Mouse (Mus musculus) Muller cell, postnatal 12 days (primary cell): ENCODE results near the gene Gabpb2.

Source experiments
- DNase-seq: peaks from one replicate; pipeline ENCODE4 v3.0.0-alpha.2; 2015; ENCODE audit errors: inconsistent ontology term

The Gabpb2 gene

DNA sequence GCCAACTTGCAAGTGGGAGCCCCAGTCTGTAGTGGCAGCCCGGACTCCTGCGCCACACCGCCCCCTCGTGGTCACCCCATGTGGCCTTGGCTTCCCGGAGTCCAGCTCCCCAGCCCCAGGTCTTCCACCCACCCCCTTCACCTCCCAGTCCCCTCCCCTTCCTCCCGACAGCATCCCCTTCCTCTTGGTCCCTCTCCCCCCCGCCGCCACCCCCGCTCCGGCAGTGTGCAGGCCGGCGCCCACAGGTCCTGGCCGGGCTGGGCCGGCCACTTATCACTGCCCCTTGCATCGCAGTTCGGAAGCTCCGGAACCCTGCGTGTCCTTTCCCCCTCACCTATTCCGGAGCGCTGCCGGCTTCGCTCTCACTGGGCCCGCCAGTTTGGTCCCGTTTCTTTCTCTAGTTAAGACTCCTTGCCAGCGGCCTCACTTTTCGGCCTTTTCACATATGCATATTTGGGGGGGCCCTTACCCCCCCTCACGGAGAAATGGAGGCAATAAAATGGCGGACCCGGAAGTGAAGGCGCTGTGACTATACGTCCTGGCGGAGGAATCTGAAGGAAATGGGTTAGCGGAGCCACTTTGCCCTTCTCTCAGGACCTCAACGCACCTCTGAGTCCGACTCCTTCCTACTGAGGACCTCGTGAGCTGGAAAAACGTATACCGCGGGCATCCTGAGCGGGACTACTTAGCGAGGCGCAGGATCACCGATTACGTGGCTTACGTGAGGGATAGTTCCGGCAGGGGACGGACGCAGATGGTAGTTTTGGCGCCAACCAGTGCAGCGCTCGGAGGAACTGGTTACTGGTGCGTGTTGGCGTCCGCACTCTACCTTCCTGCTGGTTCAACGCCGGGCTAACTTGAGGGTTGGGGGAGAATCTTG lies at the start of gene Gabpb2:
Gene Gabpb2 (minus strand): TSS at position 662 of the 880 bp plus-strand sequence.
- peak; percentile 97 for DNase-seq

DNA sequence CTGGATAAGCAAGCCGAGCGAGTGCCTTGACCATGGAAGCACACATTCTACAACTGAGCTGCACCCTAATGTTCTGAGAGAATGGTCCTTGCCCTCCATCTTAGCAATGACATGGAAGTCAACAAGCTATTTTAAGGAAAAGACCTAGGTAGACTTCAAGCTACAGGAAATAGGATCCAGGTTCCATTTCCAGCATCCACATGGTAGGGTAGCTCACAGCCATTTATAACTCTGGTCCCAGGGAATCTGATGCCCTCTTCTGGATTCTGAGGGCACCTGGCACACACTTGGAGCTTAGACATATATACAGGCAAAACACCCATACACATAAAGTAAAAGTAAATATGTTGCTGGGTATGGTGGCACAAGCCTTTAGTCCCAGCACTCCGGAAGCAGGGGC lies 48.3 kb upstream of the Gabpb2 start:
- no peak for DNase-seq

DNA sequence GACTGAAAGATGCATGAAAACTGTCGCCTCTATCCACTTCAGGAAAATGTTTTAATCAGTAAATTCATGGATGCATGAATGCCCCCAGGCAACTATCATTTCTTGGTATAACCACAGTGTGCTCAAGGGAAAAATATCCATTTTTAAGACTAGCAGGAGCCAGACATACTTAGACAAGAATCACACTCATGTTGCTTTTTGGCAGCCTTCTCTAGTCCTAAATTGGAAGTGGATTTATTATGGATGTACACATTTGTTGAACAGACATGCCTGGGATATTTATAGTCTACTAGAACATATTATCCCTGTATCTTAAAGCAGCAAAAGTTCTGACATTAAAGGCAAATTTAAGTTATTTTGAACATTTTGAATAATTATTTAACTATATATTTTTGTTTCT lies 47.0 kb upstream of the Gabpb2 start:
- no peak for DNase-seq

DNA sequence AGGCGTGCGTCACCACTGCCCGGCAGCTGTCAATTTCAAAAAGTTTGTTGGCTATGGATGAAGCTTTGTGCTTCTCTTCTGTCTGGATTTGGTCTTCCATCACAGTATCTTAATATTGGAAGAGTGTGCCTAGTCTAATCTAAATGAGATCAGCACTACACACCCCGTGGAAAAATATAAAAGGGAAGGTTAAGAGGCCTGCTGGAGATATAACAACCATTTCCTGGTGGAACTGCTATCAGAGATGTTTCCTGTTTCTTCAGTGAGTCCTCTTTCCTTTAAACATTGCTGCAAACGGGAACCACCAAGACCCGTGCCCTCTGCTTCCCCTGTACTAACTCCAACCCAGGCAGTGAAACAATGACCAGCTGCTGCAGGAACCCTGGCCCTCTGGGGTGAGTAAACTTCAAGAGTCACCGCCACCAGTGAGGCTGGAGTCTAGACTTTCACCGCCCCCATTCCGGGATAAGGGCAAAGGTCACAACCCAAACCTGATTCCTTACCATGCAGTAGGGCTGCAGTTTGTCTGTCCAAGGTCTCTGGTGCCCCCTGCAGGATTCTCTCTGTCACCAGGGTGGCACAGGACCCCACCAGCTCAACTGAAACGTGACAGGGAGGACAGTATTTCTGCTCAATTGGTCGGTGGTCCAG lies 45.5 kb upstream of the Gabpb2 start:
- peak; percentile 42 for DNase-seq

DNA sequence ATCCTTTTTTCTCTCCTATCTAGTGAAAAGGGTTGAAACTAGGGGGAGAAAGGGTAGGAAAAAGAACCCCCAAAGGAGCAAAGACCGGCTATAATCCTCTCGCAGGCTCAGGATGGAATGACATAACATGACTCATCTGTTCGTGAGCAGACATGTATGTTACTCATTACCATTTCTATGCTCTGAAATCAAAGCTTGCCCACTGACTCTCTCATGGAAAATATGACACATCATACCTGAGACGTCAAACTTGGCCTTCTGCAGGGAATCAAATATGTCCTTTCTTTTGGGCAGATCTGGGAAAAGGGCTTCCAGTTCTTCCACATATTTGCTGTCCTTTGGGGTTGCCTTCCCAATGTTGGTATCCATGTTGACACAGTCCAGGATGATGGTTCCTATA lies 44.3 kb upstream of the Gabpb2 start:
- no peak for DNase-seq

DNA sequence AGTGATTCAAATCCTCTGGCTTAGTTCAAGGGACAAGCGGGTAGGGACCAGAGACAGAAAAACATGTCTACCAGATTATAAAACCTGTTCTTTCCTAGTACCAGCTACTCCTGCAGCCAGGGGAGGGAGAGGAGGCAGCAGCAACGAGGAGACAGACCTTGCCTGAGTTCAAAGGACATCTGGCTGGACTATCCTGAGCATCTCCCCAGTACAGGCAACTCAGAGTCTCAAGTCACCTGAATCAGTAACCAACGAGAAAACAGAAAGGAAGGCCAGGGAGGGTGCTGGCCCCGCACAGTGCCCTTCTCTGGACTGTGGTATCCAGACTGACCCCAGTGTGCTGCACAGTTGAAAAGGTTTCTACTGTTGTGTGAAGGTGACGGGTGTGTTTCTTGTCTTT lies 39.2 kb upstream of the Gabpb2 start:
- DNase-seq: no peak

DNA sequence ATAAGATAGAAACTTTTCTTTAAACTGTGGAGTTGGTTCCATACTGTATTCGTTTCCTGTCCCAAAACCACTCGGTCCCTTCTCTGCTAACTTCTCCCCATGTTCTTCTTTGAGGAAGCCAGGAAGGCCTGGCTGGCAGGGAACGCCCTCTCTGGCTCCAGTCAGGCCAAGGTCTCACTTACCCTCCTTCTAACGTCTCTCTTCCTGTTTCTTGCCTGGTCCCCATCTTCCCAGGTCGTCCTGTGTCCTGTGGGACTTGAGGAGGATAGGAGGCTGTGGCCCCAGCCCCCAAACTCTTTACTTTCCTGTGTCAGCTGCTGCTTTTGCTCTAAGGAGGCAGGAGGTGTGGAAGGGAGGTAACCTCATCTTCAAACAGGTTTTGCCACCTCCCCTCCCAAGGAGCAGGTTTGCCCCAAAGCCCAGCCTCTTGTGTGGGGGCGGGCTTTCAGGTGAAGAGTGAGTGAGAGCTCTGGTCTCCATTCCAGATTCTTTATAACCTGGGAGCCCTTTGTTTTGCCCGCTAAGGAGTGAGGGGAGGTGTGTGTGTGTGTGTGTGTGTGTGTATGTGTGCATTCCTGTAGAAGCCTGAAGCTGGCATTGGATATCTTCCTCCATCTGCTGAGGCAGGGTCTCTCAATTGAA lies 33.2 kb upstream of the Gabpb2 start, which contains the start of gene Bnipl:
Gene Bnipl (minus strand): TSS at position 411 of the 642 bp plus-strand sequence.
- DNase-seq: no peak

DNA sequence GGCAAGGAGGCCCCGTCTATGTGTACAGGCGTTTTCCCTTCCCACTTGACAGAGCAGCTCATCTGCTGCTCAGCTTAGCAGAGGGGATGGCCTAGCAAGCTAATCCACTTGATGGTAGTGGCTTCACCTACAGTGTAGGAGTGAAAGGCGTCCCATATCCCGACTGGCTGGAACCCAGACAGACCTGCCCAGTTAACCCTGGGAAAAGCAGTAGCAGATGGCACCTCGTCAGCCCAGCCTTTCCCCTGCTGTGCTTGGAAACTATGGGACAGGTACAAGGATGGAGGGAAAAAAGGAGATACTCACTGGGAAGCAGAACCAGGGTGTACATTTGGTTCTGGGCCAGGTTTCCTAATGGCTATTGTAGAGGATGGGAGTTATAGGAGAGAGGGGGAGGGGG lies 32.6 kb upstream of the Gabpb2 start:
- DNase-seq: no peak

DNA sequence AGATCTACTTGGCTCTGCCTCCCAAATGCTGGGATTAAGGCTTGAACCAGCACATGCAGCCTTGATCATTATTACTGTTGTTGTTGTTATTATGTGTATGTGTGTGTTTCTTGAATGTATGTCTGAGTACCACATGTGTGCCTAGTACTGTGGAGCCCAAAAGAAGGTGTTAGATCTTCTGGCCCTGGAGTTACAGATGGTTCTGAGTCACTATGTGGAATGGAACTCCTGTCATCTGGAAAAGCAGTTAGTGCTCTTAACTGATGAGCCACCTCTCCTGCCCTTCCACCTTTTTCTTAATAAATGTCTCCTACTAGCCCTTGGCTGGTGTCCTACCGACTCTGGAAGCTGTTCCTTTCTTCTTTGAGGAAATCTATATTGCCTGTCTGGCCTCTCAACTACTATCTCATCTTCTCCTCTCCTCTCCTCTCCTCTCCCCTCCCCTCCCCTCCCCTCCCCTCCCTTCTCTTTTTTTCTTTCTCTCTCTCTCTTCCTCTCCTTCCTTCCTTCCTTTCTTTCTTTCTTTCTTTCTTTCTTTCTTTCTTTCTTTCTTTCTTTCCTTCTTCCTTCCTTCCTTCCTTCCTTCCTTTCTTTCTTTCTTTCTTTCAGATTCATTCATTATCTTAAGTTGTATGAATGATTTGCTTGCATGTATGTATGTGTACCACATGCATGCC lies 30.1 kb upstream of the Gabpb2 start:
- no peak for DNase-seq

DNA sequence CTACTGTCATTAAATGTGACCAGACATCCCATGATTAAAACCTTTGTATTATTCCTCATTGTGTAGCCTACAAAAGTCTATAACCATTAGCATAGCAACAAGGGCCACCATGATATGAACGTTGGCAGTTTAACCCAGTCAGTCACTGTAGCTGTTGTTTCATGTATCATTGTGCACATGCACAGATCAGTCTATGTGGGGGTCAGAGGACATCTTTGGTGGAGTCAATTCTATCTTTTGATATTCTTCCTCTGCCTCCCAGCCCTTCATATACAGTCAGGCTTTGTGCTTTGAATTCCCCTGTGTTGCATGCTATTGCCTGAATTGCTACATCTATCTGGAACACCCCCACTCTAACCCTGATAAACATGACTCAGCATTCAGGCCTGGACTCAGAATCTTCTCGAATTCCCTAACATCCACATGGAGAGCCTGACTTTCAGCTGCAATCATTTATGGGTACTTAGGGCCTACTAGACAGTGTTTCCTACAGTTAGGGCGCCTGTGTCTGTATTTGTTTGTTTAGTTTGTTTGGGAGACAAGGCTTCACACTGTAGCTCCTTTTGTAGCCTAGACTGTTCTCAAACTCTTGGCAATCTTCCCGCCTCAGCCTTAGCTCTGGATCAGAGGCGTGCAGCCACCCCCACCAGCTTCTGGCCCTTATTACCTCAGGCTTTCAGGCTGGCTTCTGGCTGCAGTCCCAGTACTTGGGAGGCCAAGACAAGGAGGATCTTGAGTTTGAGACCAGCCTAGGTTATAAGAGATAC lies 28.9 kb upstream of the Gabpb2 start:
- peak; percentile 18 for DNase-seq

DNA sequence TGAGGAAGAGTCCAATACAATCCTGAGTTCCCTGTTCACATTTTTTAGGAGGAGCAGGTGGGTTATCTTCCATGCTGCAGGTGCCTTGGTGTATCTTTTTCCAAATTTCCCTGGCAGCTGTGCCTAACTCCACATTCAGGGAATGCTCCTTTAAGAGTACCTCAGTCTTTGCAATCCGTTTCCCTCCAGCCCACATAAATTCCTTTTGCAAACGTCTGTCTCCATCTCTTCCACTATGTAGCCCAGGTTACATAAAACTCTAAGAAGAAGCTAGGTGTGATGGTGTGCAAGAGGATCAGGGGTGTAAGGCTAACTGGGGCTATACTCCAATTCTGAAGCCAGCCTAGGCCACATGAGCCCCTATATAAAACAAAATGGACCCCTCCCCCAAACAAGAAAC lies 25.4 kb upstream of the Gabpb2 start:
- DNase-seq: no peak

DNA sequence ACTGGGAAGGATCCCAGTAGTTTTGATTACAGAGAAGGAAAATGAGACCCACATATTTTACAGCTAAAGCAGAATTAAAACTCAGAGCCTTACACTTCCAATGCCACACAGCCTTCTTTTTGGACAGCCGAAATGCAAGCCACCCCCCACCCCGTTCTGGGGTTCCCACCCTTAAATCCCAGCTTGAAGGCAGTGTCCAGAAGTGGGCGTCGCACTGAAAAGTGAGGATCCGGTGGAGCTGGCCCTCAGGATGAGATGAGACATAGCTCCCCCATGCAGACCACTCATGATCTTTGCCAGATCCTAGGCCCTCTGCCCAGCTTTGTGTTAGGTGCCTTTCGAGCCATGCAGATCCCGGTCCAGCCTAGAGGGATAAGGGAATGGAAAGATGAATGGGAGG lies 23.8 kb upstream of the Gabpb2 start, which contains the start of gene Gm128:
Gene Gm128 (minus strand): TSS at position 101 of the 400 bp plus-strand sequence.
- DNase-seq: no peak

DNA sequence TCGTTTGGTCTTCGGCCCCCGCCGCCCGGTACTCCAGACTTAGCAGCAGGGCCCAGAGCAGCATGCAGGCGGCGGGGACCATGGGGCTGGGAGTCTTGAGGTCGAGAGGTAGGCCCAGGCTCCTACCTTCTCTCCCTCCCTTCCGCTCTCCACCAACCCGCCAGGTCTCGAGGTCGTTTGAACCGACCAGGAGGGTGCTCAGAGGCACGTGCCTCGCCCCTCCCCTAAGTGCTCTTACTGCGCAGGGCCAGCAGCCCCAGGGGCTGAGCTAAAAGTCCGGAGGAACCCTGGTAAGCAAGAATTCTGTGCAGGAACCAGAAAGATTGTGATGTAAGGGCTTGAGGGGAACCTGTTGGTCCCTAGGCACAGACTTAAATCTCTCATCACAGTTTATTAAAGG lies 23.2 kb upstream of the Gabpb2 start:
- DNase-seq: no peak

DNA sequence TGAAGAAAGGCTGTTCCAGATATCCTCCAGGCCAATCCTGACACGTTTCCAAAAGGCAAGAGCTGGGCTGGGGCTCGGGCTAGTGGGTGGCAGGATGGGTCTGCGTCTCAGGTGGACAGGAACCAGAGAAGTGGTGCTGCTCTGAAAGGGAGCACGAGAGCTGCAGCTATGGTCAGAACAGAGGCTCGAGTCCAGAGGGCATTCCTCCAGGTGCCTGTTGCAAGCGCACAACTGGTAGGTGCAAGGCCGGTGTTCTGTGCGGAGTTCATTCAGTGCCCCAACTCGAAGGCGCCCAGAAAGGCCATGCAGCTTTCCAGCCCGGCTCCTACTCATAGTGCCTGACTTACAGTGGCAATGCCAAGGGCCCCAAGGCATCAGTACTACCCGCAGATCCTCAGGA lies 22.3 kb upstream of the Gabpb2 start:
- no peak for DNase-seq

DNA sequence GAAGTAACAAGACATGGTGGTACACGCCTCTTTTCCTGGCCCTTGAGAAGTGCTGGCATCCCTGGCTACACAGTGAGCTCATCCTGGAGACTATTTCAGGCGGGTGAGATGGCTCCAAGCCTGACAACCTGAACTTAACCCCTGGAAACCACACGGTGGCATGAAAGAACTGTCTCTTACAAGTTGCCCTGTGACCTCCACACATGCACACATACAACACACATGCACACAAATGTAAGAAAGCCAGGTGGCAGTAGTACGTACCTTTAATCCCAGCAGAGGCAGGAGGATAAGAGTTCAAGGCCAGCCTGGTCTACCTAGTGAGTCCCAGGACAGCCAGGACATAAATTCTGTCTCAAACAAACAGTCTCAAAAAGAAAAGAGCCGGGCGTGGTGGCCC lies 21.3 kb upstream of the Gabpb2 start:
- no peak for DNase-seq

DNA sequence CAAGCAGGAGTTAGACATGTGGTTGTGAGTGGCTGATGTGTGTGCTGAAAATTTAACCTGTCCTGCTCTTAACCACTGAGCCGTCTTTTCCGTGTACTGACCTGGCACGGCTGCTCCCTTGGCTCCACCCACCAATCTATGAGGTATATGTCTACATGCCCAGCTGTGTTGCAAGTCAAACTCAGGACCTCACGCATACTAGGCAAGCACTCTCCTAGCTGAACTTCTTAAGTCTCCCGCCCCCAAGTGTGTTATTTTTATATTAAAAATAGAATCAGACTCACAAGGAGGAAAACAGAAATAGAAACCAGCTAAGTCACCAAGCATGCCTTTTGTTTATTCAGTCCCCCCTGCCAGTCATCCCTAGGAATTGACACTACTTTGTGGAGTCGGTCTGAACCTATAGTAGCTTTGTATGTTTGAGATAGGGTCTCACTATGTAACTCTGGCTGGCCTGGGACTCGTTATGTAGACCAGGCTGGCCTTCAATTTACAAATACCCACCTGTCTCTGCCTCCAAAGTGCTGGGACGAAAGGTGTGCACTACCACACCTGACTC lies 19.9 kb upstream of the Gabpb2 start:
- no peak for DNase-seq

DNA sequence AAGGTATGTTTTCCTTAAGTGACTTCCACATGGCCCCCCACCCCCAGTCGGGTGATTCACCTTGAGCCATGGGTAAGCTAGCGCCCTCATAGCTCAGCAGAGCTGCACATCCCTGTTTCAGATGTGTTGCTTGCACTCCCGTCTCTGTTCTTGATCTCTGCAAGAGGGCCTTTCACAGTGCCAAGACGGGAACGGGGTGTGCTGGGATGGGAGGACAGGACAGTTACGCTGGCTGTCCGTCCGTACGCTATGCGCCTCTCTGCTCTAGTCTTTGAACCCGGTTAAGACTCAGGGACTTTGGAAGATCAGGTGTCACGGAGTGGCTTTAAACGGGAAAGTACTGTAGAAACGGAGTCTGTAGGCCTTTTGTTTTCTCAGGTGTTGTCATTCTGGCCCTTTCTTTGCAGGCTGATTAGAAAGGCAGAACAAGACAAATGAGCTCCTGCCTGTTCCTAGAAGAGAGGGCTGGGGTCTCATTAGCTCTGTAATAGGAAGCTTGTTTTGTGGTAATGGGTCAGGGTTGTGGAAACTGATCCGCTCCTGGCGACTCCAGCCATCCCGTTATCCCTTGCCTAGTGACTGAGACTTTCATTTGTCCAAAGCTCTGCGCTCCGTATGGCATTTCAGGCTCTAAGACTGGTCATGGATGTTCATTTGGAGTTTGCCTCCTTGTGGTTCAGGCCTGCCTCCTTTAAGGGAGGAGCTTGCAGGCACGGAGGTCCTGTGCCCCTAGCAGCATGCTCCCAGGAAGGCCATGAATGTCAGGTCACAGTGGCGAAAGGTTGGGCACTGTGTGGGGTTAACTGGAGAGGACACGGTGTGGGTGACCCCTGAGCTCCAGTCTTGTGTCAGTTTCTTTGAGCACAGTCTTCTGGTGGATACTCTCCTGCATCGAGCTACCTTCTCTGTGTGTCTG lies 17.9 kb upstream of the Gabpb2 start:
- no peak for DNase-seq

DNA sequence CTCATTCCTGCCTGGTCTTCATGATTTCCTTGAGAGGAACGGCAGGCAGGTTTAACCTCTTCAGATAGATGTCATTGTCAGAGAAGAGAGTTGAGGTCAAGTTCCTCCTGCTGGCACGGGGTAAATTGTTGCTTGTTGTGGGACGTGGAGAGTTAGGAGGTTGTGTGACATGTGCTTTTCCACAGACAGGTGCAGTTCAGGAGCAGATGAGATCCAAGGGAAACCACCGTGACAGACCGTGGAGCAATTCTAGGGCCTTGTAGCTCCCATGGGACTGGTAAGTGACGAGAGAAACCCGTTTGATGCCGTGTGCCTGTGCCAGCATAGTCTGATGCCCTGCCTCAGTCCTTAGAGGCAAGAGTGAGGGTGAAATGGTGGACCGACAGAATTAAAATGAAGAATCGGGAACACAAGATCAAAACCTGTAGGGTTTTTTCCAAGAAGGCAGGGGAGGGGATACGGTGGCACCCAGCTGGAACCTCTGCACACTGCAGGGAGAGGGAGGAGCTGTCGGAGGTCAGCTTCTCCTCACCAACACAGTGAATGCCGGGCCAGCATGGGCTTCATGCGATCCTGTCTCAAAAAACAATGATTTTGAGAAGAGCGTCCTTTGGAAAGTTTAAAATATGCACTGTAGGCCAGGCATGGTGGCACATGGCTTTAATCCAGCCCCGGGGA lies 15.7 kb upstream of the Gabpb2 start:
- no peak for DNase-seq

DNA sequence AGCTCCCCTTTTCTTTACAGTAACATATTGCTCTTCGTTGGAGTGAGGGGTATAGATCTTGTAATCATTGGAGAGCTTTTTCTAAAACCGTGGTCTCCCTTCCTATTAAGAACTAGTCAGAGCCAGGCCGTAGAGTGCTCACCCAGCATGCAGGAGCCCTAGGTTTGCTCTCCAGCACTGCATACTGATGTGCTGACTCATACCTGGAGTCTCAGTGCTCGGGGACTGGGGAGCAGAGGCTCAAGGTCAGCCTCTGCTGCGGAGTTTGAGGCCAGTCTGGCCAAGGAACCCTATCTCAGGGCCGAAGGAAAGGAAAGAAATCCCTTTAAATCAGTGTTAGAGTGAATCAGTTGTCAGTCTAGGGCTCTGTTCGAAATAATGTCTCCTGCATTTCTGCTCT lies 15.1 kb upstream of the Gabpb2 start:
- DNase-seq: peak; percentile 54
